Mouse (Mus musculus) NIH3T3 (cell line): Measurements from ENCODE around the gene Top2a.

Source experiments
- DNase-seq: peaks from one replicate; pipeline ENCODE4 v3.0.0-alpha.2; 2012; ENCODE audit warnings: low read depth

The Top2a gene

GRCm38 (mm10) chr11:98983551-98983950 is 40.4 kb downstream of the Top2a start:
- no peak for DNase-seq

GRCm38 (mm10) chr11:98982773-98983133 is 41.2 kb downstream of the Top2a start, which contains the start of gene Gjd3:
Gene Gjd3, minus strand, starts transcription at chr11:98983016.
- no peak for DNase-seq

DNA sequence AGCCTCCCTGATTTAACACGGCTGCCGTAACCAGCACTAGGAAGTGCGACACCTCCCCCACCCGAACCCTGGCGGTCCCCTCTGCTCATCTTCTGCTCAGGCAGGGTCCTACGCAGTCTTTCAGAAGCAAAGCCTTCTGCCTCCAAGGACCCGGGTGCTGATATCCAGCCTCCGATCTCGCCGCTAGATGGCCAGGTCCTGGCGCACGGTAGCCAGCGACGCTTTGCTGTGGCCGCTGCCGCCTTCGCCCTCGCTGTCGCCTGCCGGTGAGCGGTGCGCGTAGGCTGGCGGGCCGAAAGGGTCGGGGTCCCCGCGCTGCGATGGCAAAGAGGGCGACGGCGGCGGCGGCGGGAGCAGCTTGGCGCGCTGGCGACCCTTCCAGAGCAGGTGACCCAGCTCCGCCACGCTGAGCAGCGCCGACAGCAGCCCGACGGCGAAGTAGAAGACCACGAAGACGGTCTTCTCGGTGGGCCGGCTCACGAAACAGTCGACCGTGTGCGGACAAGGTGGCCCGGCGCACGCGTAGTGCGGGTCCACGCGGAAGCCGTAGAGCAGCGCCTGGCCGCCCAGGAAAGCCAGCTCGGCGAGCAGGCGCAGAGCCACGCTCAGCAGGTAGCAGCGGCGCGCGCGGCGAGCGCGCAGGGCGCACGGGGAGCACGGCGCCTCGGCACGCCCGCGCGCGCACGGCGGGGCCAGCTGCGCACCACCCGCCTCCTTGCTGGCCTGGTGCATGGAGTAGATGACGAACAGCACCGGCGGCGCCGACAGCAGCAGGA is 41.8 kb downstream of the Top2a start:
- peak; percentile 35 for DNase-seq

- no peak for DNase-seq
These were observed 42.5 kb downstream of the Top2a start for GRCm38 (mm10) chr11:98981289-98981996.

GRCm38 (mm10) chr11:98979356-98979755 is 44.6 kb downstream of the Top2a start:
- DNase-seq, result no peak

GRCm38 (mm10) chr11:98978526-98979148 is 45.4 kb downstream of the Top2a start:
- no peak for DNase-seq

DNA sequence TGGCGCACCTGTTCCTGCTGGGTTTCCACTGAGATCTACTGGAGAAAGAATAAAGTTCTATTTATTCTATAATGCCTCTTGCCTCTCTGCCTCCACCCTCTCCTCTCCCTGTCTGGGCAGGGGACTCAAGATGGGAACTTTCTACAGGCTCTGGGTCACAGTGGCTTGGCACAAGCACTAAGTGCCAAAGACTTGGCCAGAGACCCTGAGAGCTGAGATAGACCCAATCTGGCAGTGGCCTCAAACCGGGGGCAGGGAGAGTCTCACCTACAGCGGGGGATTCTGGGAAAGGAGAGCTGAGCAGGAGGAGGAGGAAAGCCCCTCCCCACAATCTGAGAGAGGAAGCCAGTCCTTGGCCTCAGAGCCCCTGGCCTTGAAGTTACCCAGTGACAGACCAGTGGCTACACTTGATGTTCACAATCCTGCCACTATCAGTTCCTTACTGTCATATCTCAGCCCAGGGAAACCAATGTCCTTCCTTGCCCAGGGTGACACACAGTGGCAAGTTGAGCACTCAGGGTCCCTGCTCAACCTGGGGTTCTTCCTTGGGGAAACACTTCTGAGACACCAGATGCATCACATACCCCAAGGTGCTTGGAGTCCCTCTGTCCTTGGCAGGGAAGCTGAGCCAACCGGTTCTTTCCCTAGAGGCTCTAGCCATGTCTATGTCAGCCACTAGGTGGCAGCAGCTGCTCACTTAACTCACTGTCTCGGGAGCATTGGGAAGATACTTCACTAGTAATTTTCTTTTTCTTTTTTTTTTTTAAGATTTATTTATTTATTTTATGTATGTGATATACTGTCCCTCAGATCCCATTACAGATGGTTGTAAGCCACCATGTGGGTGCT is 48.9 kb downstream of the Top2a start:
- DNase-seq, result peak; percentile 82

DNA sequence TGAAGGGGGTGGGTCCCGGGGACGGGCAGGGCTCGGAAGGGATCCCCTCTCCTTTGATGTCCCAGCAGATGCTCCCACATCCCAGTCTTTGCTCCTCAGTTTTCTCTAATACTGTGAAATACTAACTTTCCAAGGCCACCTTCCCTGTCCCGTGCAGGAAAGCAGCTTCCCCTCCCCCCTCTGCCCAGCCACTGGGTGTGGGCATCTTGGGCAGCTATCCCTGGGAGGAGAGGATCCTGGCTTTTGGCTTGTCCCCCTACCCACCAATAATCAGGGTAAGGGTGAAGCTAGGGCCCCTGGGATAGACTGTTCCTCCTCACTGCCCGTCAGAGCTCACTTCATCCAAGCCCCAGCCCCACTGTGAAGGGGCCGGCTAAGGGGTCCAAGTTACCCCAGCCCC is 49.8 kb downstream of the Top2a start:
- DNase-seq, result no peak

- no peak for DNase-seq
These were observed 50.4 kb downstream of the Top2a start for GRCm38 (mm10) chr11:98973584-98973983.

DNA sequence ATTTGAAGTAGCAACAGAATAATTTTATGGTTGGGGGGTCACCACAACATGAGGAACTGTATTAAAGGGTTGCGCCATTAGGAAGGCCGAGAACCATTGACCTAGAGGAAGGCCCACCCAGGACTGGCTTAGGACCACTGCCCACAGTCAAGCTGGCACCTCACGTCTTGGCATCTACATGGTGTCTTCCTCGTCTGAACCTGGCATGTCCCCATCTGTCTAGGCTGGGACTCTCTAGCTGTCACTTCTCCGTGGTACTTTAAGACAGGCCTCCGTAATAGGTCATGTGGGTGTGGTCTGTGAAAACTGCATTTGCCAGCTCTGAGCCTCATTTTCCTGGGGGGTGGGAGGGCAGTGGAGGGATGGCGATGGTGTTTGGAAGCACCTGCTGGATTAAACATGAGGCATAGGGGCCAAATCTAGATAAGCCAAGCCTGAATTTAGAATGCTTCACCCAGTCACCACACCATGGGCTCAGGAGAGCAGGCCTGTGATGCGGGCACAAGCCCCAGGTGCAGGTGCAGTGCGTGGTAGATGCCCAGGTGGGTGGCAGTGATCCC is 51.1 kb downstream of the Top2a start:
- no peak for DNase-seq

DNA sequence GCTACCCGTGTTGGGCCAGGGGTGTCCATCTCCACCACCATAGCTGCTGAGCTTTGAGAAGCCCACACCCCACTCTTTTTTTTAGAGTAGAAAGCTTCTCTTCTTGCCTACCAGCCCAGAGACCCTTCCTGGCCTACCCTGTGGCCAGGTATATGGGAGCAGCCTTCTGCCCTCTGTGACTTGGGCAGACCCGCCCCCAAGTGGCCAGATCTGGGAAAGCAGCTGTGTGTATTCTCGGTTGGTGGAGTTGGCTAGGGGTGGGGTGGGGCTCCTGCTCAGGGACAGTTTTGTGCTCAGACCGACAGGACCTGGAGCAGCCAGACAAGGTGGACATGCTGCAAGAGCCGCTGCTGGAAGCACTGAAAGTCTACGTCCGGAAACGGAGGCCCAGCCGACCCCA is 51.8 kb downstream of the Top2a start:
- peak; percentile 87 for DNase-seq

GRCm38 (mm10) chr11:98971316-98972031 is 52.5 kb downstream of the Top2a start:
- peak; percentile 75 for DNase-seq

GRCm38 (mm10) chr11:98970191-98970925 is 53.6 kb downstream of the Top2a start:
- DNase-seq, result no peak

- DNase-seq, result no peak
These were observed 54.5 kb downstream of the Top2a start for GRCm38 (mm10) chr11:98969496-98969927.

DNA sequence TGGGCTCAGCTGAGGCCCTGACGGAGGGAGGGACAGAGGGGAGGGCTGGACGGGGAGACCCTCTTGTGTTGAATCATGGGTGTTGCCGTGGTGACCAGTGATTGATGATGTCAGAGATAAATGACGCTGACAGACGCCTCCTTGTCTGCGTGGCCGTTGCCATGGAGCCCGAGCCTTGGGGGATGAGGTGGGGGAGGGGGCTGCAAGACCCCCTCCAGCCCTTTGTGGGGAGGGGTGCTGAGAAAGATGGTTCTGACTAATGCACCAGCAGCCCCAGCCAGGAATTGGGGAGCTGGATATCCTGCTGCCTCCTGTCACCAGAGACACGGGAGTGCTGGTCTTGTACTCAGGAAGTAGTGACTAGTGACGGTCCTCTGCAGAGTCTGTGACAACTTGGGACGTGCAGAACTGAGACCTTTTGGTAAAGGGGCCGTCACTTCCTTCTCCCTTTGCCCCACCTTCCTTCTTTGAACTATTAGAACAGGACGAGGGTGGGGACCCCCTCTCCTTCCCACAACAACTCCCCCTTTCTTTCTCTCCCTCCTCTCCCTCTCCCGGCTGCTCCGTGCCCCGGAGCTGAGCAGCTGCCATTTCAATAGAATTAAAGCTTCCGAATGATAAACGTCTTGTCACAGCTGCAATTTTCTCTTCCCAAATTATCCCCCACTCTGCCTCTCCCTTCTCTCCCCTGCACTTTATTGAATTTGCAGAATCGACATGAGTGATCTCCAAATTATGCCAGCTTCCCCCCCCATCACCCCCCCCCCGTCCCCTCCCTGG is 55.1 kb downstream of the Top2a start:
- no peak for DNase-seq

GRCm38 (mm10) chr11:98968079-98968478 is 55.9 kb downstream of the Top2a start:
- DNase-seq, result no peak

DNA sequence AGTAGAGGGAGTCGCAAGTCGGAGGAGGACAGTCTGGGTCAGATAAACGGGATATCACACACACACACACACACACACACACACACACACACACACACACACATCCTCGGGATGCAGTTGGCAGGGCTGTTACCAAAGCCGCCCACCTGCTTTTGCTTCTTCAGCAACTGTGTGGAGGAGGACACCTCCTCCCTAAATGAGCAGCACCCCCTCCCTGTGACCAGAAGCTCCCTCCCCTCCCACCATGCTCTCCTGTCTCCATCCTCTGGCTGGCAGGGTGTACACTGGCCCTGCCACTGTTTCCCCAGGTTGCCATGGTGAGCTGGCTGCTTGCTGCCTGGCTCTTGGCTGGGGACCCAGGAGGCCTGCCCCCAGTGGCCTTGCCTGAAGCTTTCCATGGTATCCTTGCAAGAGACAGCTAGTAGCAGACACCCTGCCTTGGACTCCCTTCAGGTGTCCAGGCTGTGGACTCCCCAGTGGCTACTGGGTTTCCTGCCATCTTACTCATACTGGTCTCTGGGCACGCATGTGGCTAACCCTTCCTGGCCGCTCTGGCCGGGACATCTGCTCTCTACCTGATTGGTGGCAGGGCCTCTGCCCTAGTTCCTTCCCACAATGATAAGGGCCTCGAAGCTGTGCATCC is 57.4 kb downstream of the Top2a start:
- DNase-seq, result peak; percentile 78

- DNase-seq, result no peak
These were observed 58.4 kb downstream of the Top2a start for GRCm38 (mm10) chr11:98965416-98966077.
